Mouse (Mus musculus) liver (tissue): ENCODE measurements around the gene Gng3.

Source experiments
- DNase-seq: peaks from one replicate; pipeline ENCODE4 v3.0.0-alpha.2; 2020; ENCODE audit warnings: mixed read lengths

Gng3 gene

GRCm38 (mm10) chr19:8803879-8804660, 34.9 kb downstream of the Gng3 start:
- no peak for DNase-seq

GRCm38 (mm10) chr19:8803204-8803780, 35.7 kb downstream of the Gng3 start:
- no peak for DNase-seq

- DNase-seq = peak; percentile 97
Observed at GRCm38 (mm10) chr19:8802130-8802821, 36.7 kb downstream of the Gng3 start, which contains the start of gene Zbtb3. TSS of gene Zbtb3 (plus strand) at chr19:8802555.

GRCm38 (mm10) chr19:8798947-8799315, 40.1 kb downstream of the Gng3 start:
- no peak for DNase-seq

GRCm38 (mm10) chr19:8798264-8798946, 40.6 kb downstream of the Gng3 start, which contains the start of gene Polr2g:
TSS of gene Polr2g (minus strand) at chr19:8798577.
- DNase-seq = peak; percentile 93

GRCm38 (mm10) chr19:8790171-8790570, 48.8 kb downstream of the Gng3 start:
- no peak for DNase-seq

GRCm38 (mm10) chr19:8789171-8789570, 49.8 kb downstream of the Gng3 start:
- no peak for DNase-seq

- no peak for DNase-seq
Observed at GRCm38 (mm10) chr19:8788521-8788920, 50.5 kb downstream of the Gng3 start.
